Mouse (Mus musculus) thymus, adult 2 months (tissue): Measurements from ENCODE around the gene Gsx2. TPM values are rescaled to one million over a fixed set of nuclear protein-coding genes. Genes with fewer than 3 reads are reported as not detected.

Experiments used
- DNase-seq: peaks from one replicate; pipeline ENCODE4 v3.0.0; 2021
- H3K27ac ChIP-seq: fragments of 200-500 bp; 2 replicates; pipeline ENCODE4 v1.5.1; 2012; ENCODE audit warnings: low read length, control low read depth; ENCODE audit not compliant: control insufficient read depth, insufficient read depth
- H3K27me3 ChIP-seq: fragments of 200-500 bp; 2 replicates; pipeline ENCODE4 v1.6.1; 2012; ENCODE audit warnings: mild to moderate bottlenecking, low read length, moderate library complexity, mixed read lengths; ENCODE audit not compliant: control insufficient read depth, insufficient read depth
- H3K36me3 ChIP-seq: fragments of 200-500 bp; 2 replicates; pipeline ENCODE4 v1.6.1; 2012; ENCODE audit warnings: mild to moderate bottlenecking, low read length, moderate library complexity; ENCODE audit not compliant: control insufficient read depth, insufficient read depth
- H3K4me1 ChIP-seq: fragments of 200-500 bp; replicated peaks from 2 replicates; pipeline ENCODE4 v1.6.1; 2012; ENCODE audit warnings: low read length; ENCODE audit not compliant: control insufficient read depth, insufficient read depth
- H3K4me3 ChIP-seq: fragments of 200-500 bp; 2 replicates; pipeline ENCODE4 v1.5.1; 2012; ENCODE audit warnings: mild to moderate bottlenecking, low read length, control low read depth, moderate library complexity; ENCODE audit not compliant: control insufficient read depth, insufficient read depth
- CTCF ChIP-seq: fragments of 200-500 bp; IDR thresholded peaks from 2 replicates; pipeline ENCODE4 v1.5.1; 2012; ENCODE audit warnings: mild to moderate bottlenecking, control low read depth, low read length, moderate library complexity, borderline replicate concordance; ENCODE audit not compliant: control insufficient read depth, poor library complexity, insufficient read depth; ENCODE audit errors: extremely low read depth
- POLR2A ChIP-seq: fragments of 200-500 bp; IDR thresholded peaks from 2 replicates; pipeline ENCODE4 v1.6.1; 2012; ENCODE audit warnings: mild to moderate bottlenecking, low read length, control low read depth, moderate library complexity; ENCODE audit not compliant: control insufficient read depth, poor library complexity, insufficient read depth; ENCODE audit errors: extremely low read depth
- WGBS: fragments of 180-500 bp; shearing (Covaris S2); methylation state at CpG from one replicate; pipeline ENCODE4 v1.1.7; 2018; 5-methylcytosine and 5-hydroxymethylcytosine counted together
- polyA plus RNA-seq: library from polyadenylated mRNA; depleted of rRNA; stranded (reverse); fragments of >200 nt; gene quantifications from 2 replicates; pipeline ENCODE4 v1.2.3, GENCODE M21; 2012

The Gsx2 gene
- polyA plus RNA-seq, 1 experiment, result not detected

DNA sequence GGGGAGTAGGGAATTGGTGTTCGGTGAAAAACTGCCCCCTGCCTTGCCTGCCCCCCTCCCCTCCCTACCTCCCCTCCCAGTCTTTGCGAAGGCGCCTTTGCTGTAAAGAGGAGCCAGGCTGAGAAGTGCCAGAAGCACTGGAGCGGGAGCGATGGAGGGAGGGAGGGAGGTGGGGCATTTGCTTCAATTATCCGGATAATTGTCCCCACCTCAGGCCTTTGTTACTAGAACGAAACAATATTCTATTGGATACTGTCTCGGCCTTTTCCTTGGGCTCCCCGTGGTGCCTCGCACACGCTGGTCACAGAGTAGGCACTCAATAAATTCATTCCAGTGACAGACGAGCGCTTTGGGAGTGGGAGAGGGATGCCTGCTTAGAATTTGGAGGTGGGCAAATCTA lies 5.3 kb upstream of the Gsx2 start:
- H3K36me3 ChIP-seq, result no peaks in the 10 kb centered on the region
- no peak overlapping the region for H3K4me3 ChIP-seq
- WGBS, result 22% methylated on average over 13 of the region's 13 CpGs
- peaks cover 12% of the 10 kb centered on the region for H3K4me1 ChIP-seq
- no peak for DNase-seq
- no peak for TF ChIP-seq POLR2A
- TF ChIP-seq CTCF, result no peak
- H3K27me3 ChIP-seq, result peaks cover 20% of the 10 kb centered on the region
- no peak overlapping the region for H3K27ac ChIP-seq

DNA sequence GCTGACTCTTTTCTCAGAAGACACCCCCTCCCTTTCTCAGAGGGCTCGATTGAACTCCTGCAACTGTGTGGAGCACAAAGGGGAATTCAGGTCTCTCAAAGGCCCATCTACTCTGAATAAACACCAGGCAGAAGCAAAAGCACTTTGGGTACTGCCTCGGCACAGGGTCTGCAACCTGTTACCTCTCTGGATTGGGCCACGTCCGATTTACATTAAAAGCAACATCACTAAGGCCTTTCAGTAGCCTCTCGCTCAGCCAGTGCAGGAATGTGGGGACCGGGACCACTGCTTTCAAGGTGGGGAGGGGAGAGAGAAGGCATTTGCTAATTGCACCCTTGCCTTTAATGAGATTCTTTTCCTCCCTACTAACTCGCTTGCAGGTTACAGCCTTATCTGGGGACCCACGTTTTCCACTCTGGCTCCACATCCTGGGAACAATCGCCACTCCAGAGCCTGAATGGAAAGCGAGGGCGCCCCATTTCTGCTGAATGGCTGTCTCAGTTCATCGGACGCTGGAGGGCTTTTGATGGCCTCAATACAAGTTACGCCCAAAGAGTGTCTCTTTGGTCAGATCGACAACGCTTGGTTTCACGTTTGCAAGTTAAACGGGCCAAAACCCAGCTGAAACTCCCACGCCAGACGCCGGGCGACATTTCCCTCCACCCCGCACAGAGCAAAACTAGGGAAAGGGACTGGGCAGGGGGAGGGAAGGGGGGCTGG lies 4.6 kb upstream of the Gsx2 start:
- TF ChIP-seq POLR2A (no peak), CTCF (no peak)
- Histone ChIP-seq H3K36me3 (no peaks in the 10 kb centered on the region), H3K4me1 (peaks cover 12% of the 10 kb centered on the region), H3K27ac (no peak overlapping the region), H3K27me3 (peaks cover 26% of the 10 kb centered on the region), H3K4me3 (no peak overlapping the region)
- no peak for DNase-seq
- WGBS, result 13% methylated on average over 23 of the region's 23 CpGs

DNA sequence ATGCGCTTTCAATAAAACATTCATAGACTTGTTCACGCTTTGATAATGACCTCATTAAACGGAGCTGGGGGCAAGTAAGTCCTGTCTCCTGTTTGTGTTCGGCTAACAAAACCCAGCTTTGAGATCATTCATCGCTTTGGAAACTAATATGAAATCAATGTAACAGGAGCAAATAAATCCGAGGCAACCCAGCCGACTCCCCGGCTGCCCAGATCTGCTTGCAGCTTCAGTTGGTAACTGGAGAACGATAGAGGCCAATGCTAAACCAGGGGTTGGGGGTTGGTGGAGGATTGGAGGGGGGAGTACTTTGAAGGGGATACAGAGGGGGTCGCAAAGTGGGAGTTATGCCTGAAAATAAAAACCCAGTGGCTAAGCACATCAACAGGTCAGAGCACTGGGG lies 3.5 kb upstream of the Gsx2 start:
- Histone ChIP-seq H3K27me3 (peaks cover 32% of the 10 kb centered on the region), H3K4me1 (peaks cover 8% of the 10 kb centered on the region), H3K36me3 (no peaks in the 10 kb centered on the region), H3K27ac (no peak overlapping the region), H3K4me3 (no peak overlapping the region)
- no peak for TF ChIP-seq CTCF
- no peak for TF ChIP-seq POLR2A
- 12% methylated on average over 10 of the region's 10 CpGs for WGBS
- DNase-seq, result no peak

DNA sequence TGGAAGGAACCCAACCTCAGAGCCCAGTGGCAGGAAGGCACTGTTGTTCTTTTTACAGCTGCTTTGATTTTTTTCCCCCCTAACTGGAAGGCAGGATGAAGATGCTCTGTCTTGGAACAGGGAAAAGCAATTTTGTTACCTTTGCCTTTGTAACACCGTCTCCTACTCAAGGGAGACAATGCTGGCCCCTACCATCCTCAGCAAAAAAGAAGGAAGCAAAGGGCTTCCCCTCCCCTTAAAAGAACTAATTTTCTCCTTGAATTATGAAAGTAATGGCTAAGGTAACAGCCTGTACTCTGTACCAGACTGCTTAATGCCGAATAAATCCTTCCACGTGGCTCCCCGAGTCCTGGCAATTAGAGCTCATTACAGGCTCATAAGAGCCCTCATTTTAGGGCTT lies 2.9 kb upstream of the Gsx2 start:
- Histone ChIP-seq H3K27me3 (peaks cover 32% of the 10 kb centered on the region), H3K36me3 (no peaks in the 10 kb centered on the region), H3K4me3 (no peak overlapping the region), H3K27ac (no peak overlapping the region), H3K4me1 (peaks cover 2% of the 10 kb centered on the region; the same call in 1 of the 2 replicates)
- no peak for DNase-seq
- 12% methylated on average over 4 of the region's 4 CpGs for WGBS
- no peak for TF ChIP-seq POLR2A
- no peak for TF ChIP-seq CTCF

DNA sequence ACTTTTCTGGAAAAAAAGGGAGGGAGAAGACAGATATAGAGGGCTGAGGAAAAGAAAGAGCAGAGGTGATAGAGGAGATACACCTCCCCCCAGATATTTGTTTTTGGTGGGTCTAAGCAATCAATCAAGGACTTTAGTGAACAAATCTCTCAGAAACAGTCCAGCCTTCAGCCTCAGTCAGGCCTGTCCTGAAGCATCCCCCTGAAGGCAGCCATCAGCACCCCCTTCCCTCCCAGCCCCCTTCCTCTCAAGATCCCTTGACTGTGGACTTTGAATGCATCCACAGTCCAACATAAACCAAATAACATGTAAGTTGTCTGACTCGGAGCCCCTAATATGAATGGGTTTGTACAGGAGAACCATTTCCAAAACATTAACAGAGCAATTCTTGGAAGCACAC lies 2.2 kb upstream of the Gsx2 start:
- DNase-seq, result no peak
- WGBS, result 50% methylated on average over 1 of the region's 1 CpGs
- no peak overlapping the region for H3K4me3 ChIP-seq
- no peaks in the 10 kb centered on the region for H3K36me3 ChIP-seq
- H3K27ac ChIP-seq, result no peak overlapping the region
- no peaks in the 10 kb centered on the region; the same call in 1 of the 2 replicates for H3K4me1 ChIP-seq
- H3K27me3 ChIP-seq, result peaks cover 37% of the 10 kb centered on the region
- TF ChIP-seq CTCF (no peak), POLR2A (no peak)

DNA sequence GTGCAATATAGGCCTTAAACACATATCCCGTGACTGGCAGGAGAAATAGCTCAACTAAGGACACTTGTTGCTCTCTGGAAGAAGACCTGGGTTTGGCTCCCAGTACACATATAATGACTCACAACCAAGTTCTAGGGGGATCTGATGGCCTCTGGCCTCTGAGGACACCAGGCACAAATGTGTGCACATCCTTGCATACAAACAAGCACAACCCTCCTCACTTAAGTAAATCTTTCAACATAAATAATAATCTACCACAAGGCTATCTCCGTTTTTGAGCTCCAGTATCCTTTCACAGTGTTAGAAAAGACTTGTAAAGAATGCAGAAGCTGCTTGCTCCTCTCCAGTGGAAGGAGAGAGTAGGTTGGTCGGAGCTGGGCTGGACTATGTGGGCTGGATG lies 1.7 kb upstream of the Gsx2 start:
- H3K4me3 ChIP-seq, result no peak overlapping the region
- peaks cover 37% of the 10 kb centered on the region for H3K27me3 ChIP-seq
- 40% methylated on average over 3 of the region's 3 CpGs for WGBS
- no peaks in the 10 kb centered on the region; the same call in 1 of the 2 replicates for H3K4me1 ChIP-seq
- no peaks in the 10 kb centered on the region for H3K36me3 ChIP-seq
- H3K27ac ChIP-seq, result no peak overlapping the region
- DNase-seq, result no peak
- TF ChIP-seq POLR2A, result no peak
- no peak for TF ChIP-seq CTCF

DNA sequence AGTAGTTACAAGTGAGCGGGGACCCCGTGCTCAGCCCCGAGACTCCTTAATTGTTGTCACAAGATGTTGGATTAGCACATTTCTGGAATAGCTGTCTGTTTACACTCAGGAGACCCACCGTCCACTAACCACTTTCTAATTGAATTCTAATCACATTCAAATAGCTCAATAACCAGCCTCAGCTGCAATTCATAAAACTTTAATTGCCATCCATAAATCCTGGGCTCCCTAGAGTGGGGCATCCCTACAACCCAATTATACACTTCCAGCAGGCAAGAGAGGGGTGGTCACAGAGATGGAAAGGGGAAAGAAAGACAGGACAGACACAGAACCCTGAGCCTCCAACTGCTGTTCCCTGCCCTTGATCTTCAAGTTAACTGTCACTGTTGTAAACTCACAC lies 1.3 kb upstream of the Gsx2 start:
- Histone ChIP-seq H3K4me1 (no peaks in the 10 kb centered on the region; the same call in 1 of the 2 replicates), H3K27me3 (peaks cover 38% of the 10 kb centered on the region)
- 29% methylated on average over 4 of the region's 4 CpGs for WGBS

More for the DNA sequence above, 1.3 kb upstream of the Gsx2 start:
- no peak for DNase-seq
- TF ChIP-seq POLR2A, result no peak
- TF ChIP-seq CTCF, result no peak
- Histone ChIP-seq H3K36me3 (no peaks in the 10 kb centered on the region), H3K27ac (no peak overlapping the region), H3K4me3 (no peak overlapping the region)
